Mouse (Mus musculus): ENCODE results near the gene Map4. TPM values are rescaled to one million over a fixed set of nuclear protein-coding genes. Genes with fewer than 3 reads are reported as not detected.
"Not testable (repeated sequence)": the region's sequence is repeated elsewhere in the genome, so short reads cannot be mapped to it uniquely, and the experiment has no call there.

The Map4 gene
- total RNA-seq, 2 experiments from 2014 or later, result 4.1 to 31.0 TPM

- not testable (repeated sequence) for ATAC-seq (replicated peaks; ENCODE audit: low FRiP score, poor library complexity, severe bottlenecking)
These were observed 49.0 kb downstream of the Map4 start for GRCm38 (mm10) chr9:109980223-109980622.

GRCm38 (mm10) chr9:109985416-109985815 lies 54.2 kb downstream of the Map4 start:
- ATAC-seq (replicated peaks; ENCODE audit: low FRiP score, poor library complexity, severe bottlenecking), result no peak

- no peak for ATAC-seq (replicated peaks; ENCODE audit: low FRiP score, poor library complexity, severe bottlenecking)
These were observed 57.8 kb downstream of the Map4 start for GRCm38 (mm10) chr9:109989084-109989483.

- ATAC-seq (replicated peaks; ENCODE audit: low FRiP score, poor library complexity, severe bottlenecking), result no peak
These were observed 66.2 kb downstream of the Map4 start for GRCm38 (mm10) chr9:109997441-109997840.

- no peak for ATAC-seq (replicated peaks; ENCODE audit: low FRiP score, poor library complexity, severe bottlenecking)
These were observed 70.7 kb downstream of the Map4 start for GRCm38 (mm10) chr9:110001946-110002345.

- ATAC-seq (replicated peaks; ENCODE audit: low FRiP score, poor library complexity, severe bottlenecking), result no peak
These were observed 71.2 kb downstream of the Map4 start for GRCm38 (mm10) chr9:110002413-110002812.

GRCm38 (mm10) chr9:110019224-110019623 lies 88.0 kb downstream of the Map4 start:
- no peak for ATAC-seq (replicated peaks; ENCODE audit: low FRiP score, poor library complexity, severe bottlenecking)

- ATAC-seq (replicated peaks; ENCODE audit: low FRiP score, poor library complexity, severe bottlenecking), result no peak
These were observed 89.1 kb downstream of the Map4 start for GRCm38 (mm10) chr9:110020405-110020804.

- ATAC-seq (replicated peaks; ENCODE audit: low FRiP score, poor library complexity, severe bottlenecking), result no peak
These were observed 90.2 kb downstream of the Map4 start for GRCm38 (mm10) chr9:110021463-110021862.

- ATAC-seq (replicated peaks; ENCODE audit: low FRiP score, poor library complexity, severe bottlenecking), result no peak
These were observed 90.9 kb downstream of the Map4 start for GRCm38 (mm10) chr9:110022151-110022550.

- no peak for ATAC-seq (replicated peaks; ENCODE audit: low FRiP score, poor library complexity, severe bottlenecking)
These were observed 103.8 kb downstream of the Map4 start for GRCm38 (mm10) chr9:110035091-110035490.

GRCm38 (mm10) chr9:110037895-110038294 lies 106.6 kb downstream of the Map4 start:
- ATAC-seq (replicated peaks; ENCODE audit: low FRiP score, poor library complexity, severe bottlenecking), result no peak

GRCm38 (mm10) chr9:110038485-110038884 lies 107.2 kb downstream of the Map4 start:
- no peak for ATAC-seq (replicated peaks; ENCODE audit: low FRiP score, poor library complexity, severe bottlenecking)

- no peak for ATAC-seq (replicated peaks; ENCODE audit: low FRiP score, poor library complexity, severe bottlenecking)
These were observed 113.1 kb downstream of the Map4 start for GRCm38 (mm10) chr9:110044373-110044772.

GRCm38 (mm10) chr9:110045763-110046377 lies 114.6 kb downstream of the Map4 start:
- ATAC-seq (replicated peaks; ENCODE audit: low FRiP score, poor library complexity, severe bottlenecking), result no peak

GRCm38 (mm10) chr9:110047260-110047659 lies 116.0 kb downstream of the Map4 start:
- no peak for ATAC-seq (replicated peaks; ENCODE audit: low FRiP score, poor library complexity, severe bottlenecking)

- no peak for ATAC-seq (replicated peaks; ENCODE audit: low FRiP score, poor library complexity, severe bottlenecking)
These were observed 116.6 kb downstream of the Map4 start for GRCm38 (mm10) chr9:110047857-110048256.

- no peak for ATAC-seq (replicated peaks; ENCODE audit: low FRiP score, poor library complexity, severe bottlenecking)
These were observed 119.9 kb downstream of the Map4 start for GRCm38 (mm10) chr9:110051184-110051583.

- ATAC-seq (replicated peaks; ENCODE audit: low FRiP score, poor library complexity, severe bottlenecking), result no peak
These were observed 120.8 kb downstream of the Map4 start for GRCm38 (mm10) chr9:110051869-110052661.

GRCm38 (mm10) chr9:110052951-110053304 lies 121.7 kb downstream of the Map4 start:
- no peak for ATAC-seq (replicated peaks; ENCODE audit: low FRiP score, poor library complexity, severe bottlenecking)

- ATAC-seq (replicated peaks; ENCODE audit: low FRiP score, poor library complexity, severe bottlenecking), result no peak
These were observed 122.2 kb downstream of the Map4 start for GRCm38 (mm10) chr9:110053305-110054079.

All from erythroid progenitor cell, adult 5-6 weeks (primary cell).